Mouse (Mus musculus): ENCODE measurements around the gene Lpgat1.

Lpgat1 gene

GRCm38 (mm10) chr1:191733822-191734221 is 16.2 kb downstream of the Lpgat1 start:
- no peak for DNase-seq (ENCODE audit: extremely low spot score, low read depth, low spot score)

GRCm38 (mm10) chr1:191736425-191736824 is 18.8 kb downstream of the Lpgat1 start:
- DNase-seq (ENCODE audit: extremely low spot score, low read depth, low spot score): no peak

- no peak for DNase-seq (ENCODE audit: extremely low spot score, low read depth, low spot score)
Observed at GRCm38 (mm10) chr1:191737871-191738270, 20.2 kb downstream of the Lpgat1 start.

GRCm38 (mm10) chr1:191738726-191739125 is 21.1 kb downstream of the Lpgat1 start:
- DNase-seq (ENCODE audit: extremely low spot score, low read depth, low spot score): no peak

GRCm38 (mm10) chr1:191740587-191741361 is 23.1 kb downstream of the Lpgat1 start:
- DNase-seq (ENCODE audit: extremely low spot score, low read depth, low spot score): no peak

GRCm38 (mm10) chr1:191741635-191742034 is 24.0 kb downstream of the Lpgat1 start:
- DNase-seq (ENCODE audit: extremely low spot score, low read depth, low spot score): no peak

- DNase-seq (ENCODE audit: extremely low spot score, low read depth, low spot score): no peak
Observed at GRCm38 (mm10) chr1:191748431-191748830, 30.8 kb downstream of the Lpgat1 start.

GRCm38 (mm10) chr1:191756520-191757199 is 39.0 kb downstream of the Lpgat1 start:
- DNase-seq (ENCODE audit: extremely low spot score, low read depth, low spot score): no peak

- DNase-seq (ENCODE audit: extremely low spot score, low read depth, low spot score): no peak
Observed at GRCm38 (mm10) chr1:191774106-191774505, 56.5 kb downstream of the Lpgat1 start.

- no peak for DNase-seq (ENCODE audit: extremely low spot score, low read depth, low spot score)
Observed at GRCm38 (mm10) chr1:191775116-191775515, 57.5 kb downstream of the Lpgat1 start.

- no peak for DNase-seq (ENCODE audit: extremely low spot score, low read depth, low spot score)
Observed at GRCm38 (mm10) chr1:191777521-191777920, 59.9 kb downstream of the Lpgat1 start.

GRCm38 (mm10) chr1:191780470-191780869 is 62.8 kb downstream of the Lpgat1 start:
- DNase-seq (ENCODE audit: extremely low spot score, low read depth, low spot score): no peak

- DNase-seq (ENCODE audit: extremely low spot score, low read depth, low spot score): no peak
Observed at GRCm38 (mm10) chr1:191785108-191785507, 67.5 kb downstream of the Lpgat1 start.

- no peak for DNase-seq (ENCODE audit: extremely low spot score, low read depth, low spot score)
Observed at GRCm38 (mm10) chr1:191786255-191786654, 68.6 kb downstream of the Lpgat1 start.

- no peak for DNase-seq (ENCODE audit: extremely low spot score, low read depth, low spot score)
Observed at GRCm38 (mm10) chr1:191787379-191787778, 69.7 kb downstream of the Lpgat1 start.

- DNase-seq (ENCODE audit: extremely low spot score, low read depth, low spot score): no peak
Observed at GRCm38 (mm10) chr1:191792991-191793390, 75.4 kb downstream of the Lpgat1 start.

GRCm38 (mm10) chr1:191793888-191794532 is 76.4 kb downstream of the Lpgat1 start:
- DNase-seq (ENCODE audit: extremely low spot score, low read depth, low spot score): no peak

GRCm38 (mm10) chr1:191796238-191796896 is 78.7 kb downstream of the Lpgat1 start:
- DNase-seq (ENCODE audit: extremely low spot score, low read depth, low spot score): no peak

GRCm38 (mm10) chr1:191802093-191802819 is 84.6 kb downstream of the Lpgat1 start:
- no peak for DNase-seq (ENCODE audit: extremely low spot score, low read depth, low spot score)

- no peak for DNase-seq (ENCODE audit: extremely low spot score, low read depth, low spot score)
Observed at GRCm38 (mm10) chr1:191802820-191803655, 85.4 kb downstream of the Lpgat1 start.
